Mouse (Mus musculus): Measurements from ENCODE around the gene Dhx8. TPM values are rescaled to one million over a fixed set of nuclear protein-coding genes. Genes with fewer than 3 reads are reported as not detected.

The Dhx8 gene
- polyA plus RNA-seq, 1 experiment = 8.0 TPM

GRCm38 (mm10) chr11:101809060-101809828 lies 76.5 kb downstream of the Dhx8 start:
- H3K27me3 ChIP-seq (ENCODE audit: control insufficient read depth, insufficient read depth, low read length) = peaks cover 3% of the 10 kb centered on the region; the same call in 1 of the 2 replicates
- no peaks in the 10 kb centered on the region for H3K36me3 ChIP-seq (ENCODE audit: control insufficient read depth, insufficient read depth, low read length)
- TF ChIP-seq POLR2A (IDR thresholded peaks at IDR 0.05; ENCODE audit: low read depth, low read length) (no peak), CTCF (IDR thresholded peaks at IDR 0.05; ENCODE audit: extremely low read depth, insufficient read length, insufficient replicate concordance, low read depth, low read length) (no peak)
- no peaks in the 10 kb centered on the region for H3K4me1 ChIP-seq (ENCODE audit: control insufficient read depth, insufficient read depth, insufficient read length, low read length)
- whole genome bisulfite sequencing = 14% methylated on average over 15 of the region's 15 CpGs
- no peak overlapping the region for H3K27ac ChIP-seq (ENCODE audit: insufficient read depth, low read depth, low read length)
- H3K4me3 ChIP-seq (ENCODE audit: low read depth, low read length) = no peak overlapping the region

GRCm38 (mm10) chr11:101813259-101813658 lies 80.5 kb downstream of the Dhx8 start:
- Histone ChIP-seq H3K27me3 (ENCODE audit: control insufficient read depth, insufficient read depth, low read length) (peaks cover 3% of the 10 kb centered on the region; the same call in 1 of the 2 replicates), H3K36me3 (ENCODE audit: control insufficient read depth, insufficient read depth, low read length) (no peaks in the 10 kb centered on the region), H3K27ac (ENCODE audit: insufficient read depth, low read depth, low read length) (no peak overlapping the region), H3K4me1 (ENCODE audit: control insufficient read depth, insufficient read depth, insufficient read length, low read length) (no peaks in the 10 kb centered on the region), H3K4me3 (ENCODE audit: low read depth, low read length) (no peak overlapping the region)
- WGBS = 2% methylated on average over 7 of the region's 7 CpGs
- TF ChIP-seq POLR2A (IDR thresholded peaks at IDR 0.05; ENCODE audit: low read depth, low read length) (no peak), CTCF (IDR thresholded peaks at IDR 0.05; ENCODE audit: extremely low read depth, insufficient read length, insufficient replicate concordance, low read depth, low read length) (peak; percentile 98)

GRCm38 (mm10) chr11:101814375-101815102 lies 81.8 kb downstream of the Dhx8 start:
- Histone ChIP-seq H3K27ac (ENCODE audit: insufficient read depth, low read depth, low read length) (no peak overlapping the region), H3K27me3 (ENCODE audit: control insufficient read depth, insufficient read depth, low read length) (peaks cover 3% of the 10 kb centered on the region; the same call in 1 of the 2 replicates), H3K4me3 (ENCODE audit: low read depth, low read length) (no peak overlapping the region), H3K4me1 (ENCODE audit: control insufficient read depth, insufficient read depth, insufficient read length, low read length) (no peaks in the 10 kb centered on the region), H3K36me3 (ENCODE audit: control insufficient read depth, insufficient read depth, low read length) (no peaks in the 10 kb centered on the region)
- 36% methylated on average over 23 of the region's 23 CpGs for WGBS
- TF ChIP-seq CTCF (IDR thresholded peaks at IDR 0.05; ENCODE audit: extremely low read depth, insufficient read length, insufficient replicate concordance, low read depth, low read length) (peak; percentile 97), POLR2A (IDR thresholded peaks at IDR 0.05; ENCODE audit: low read depth, low read length) (no peak)

- H3K36me3 ChIP-seq (ENCODE audit: control insufficient read depth, insufficient read depth, low read length) = no peaks in the 10 kb centered on the region
- peaks cover 3% of the 10 kb centered on the region; the same call in 1 of the 2 replicates for H3K27me3 ChIP-seq (ENCODE audit: control insufficient read depth, insufficient read depth, low read length)
- 24% methylated on average over 22 of the region's 22 CpGs for WGBS
- no peak overlapping the region for H3K27ac ChIP-seq (ENCODE audit: insufficient read depth, low read depth, low read length)
- no peak overlapping the region for H3K4me3 ChIP-seq (ENCODE audit: low read depth, low read length)
- H3K4me1 ChIP-seq (ENCODE audit: control insufficient read depth, insufficient read depth, insufficient read length, low read length) = no peaks in the 10 kb centered on the region
- TF ChIP-seq CTCF (IDR thresholded peaks at IDR 0.05; ENCODE audit: extremely low read depth, insufficient read length, insufficient replicate concordance, low read depth, low read length) (no peak), POLR2A (IDR thresholded peaks at IDR 0.05; ENCODE audit: low read depth, low read length) (no peak)
Measured at GRCm38 (mm10) chr11:101815103-101816085, 82.7 kb downstream of the Dhx8 start.

Other genes with a start within 250 kb of the Dhx8 start
- 0.24 and 1.0 TPM in 2 replicates for gene Brca1, start 181.0 kb upstream of the Dhx8 start, polyA plus RNA-seq (2012; rRNA removed)
- 47.4 and 116 TPM in 2 replicates for gene Nbr1, start 180.8 kb upstream of the Dhx8 start, polyA plus RNA-seq (2012; rRNA removed)
- 57.2 and 171 TPM in 2 replicates for gene Tmem106a, start 150.7 kb upstream of the Dhx8 start, polyA plus RNA-seq (2012; rRNA removed)
- gene Gm11634, start 133.7 kb upstream of the Dhx8 start, polyA plus RNA-seq (2012; rRNA removed) = not detected in 2 replicates
- gene Rdm1, start 105.7 kb upstream of the Dhx8 start, polyA plus RNA-seq (2012; rRNA removed) = 6.3 and 12.4 TPM in 2 replicates
- 7.6 and 27.9 TPM in 2 replicates for gene Arl4d, start 67.4 kb upstream of the Dhx8 start, polyA plus RNA-seq (2012; rRNA removed)
- 0.95 and 2.3 TPM in 2 replicates for gene Etv4, start 52.5 kb downstream of the Dhx8 start, polyA plus RNA-seq (2012; rRNA removed)
- gene Meox1, start 161.5 kb downstream of the Dhx8 start, polyA plus RNA-seq (2012; rRNA removed) = 0.42 and 0.65 TPM in 2 replicates
- gene Sost, start 234.1 kb downstream of the Dhx8 start, polyA plus RNA-seq (2012; rRNA removed) = not detected in 2 replicates